Mouse (Mus musculus) embryonic facial prominence, embryonic 14.5 days (tissue): ENCODE results near the gene Vps37b. TPM values are rescaled to one million over a fixed set of nuclear protein-coding genes. Genes with fewer than 3 reads are reported as not detected.

ENCODE experiments used
- ATAC-seq: fragments of 200-750 bp; cut with Nextera tagmentation; 2 replicates; pipeline ENCODE4 v1.8.0; 2017; ENCODE audit warnings: low read depth, moderate number of reproducible peaks, moderate TSS enrichment
- DNase-seq: peaks from one replicate; pipeline ENCODE4 v3.0.0-alpha.2; 2015; ENCODE audit warnings: low spot score
- H3K27ac ChIP-seq: fragments of 300-500 bp; sonication (generic); replicated peaks from 2 replicates; pipeline ENCODE4 v1.5.1; 2014; ENCODE audit warnings: low read depth, mild to moderate bottlenecking, low read length, moderate library complexity
- H3K27me3 ChIP-seq: fragments of 300-500 bp; sonication (generic); replicated peaks from 2 replicates; pipeline ENCODE4 v1.6.1; 2014; ENCODE audit warnings: low read length; ENCODE audit not compliant: control insufficient read depth, insufficient read depth
- H3K36me3 ChIP-seq: fragments of 300-500 bp; sonication (generic); 2 replicates; pipeline ENCODE4 v1.6.1; 2014; ENCODE audit warnings: low read length, mixed read lengths; ENCODE audit not compliant: control insufficient read depth, insufficient read depth
- H3K4me1 ChIP-seq: fragments of 300-500 bp; sonication (generic); 2 replicates; pipeline ENCODE4 v1.6.1; 2014; ENCODE audit warnings: antibody characterized with exemption, low read length; ENCODE audit not compliant: control insufficient read depth, insufficient read depth
- H3K4me2 ChIP-seq: fragments of 300-500 bp; sonication (generic); 2 replicates; pipeline ENCODE4 v1.6.1; 2014; ENCODE audit warnings: low read depth, mild to moderate bottlenecking, low read length, moderate library complexity, mixed read lengths
- H3K4me3 ChIP-seq: fragments of 300-500 bp; sonication (generic); 2 replicates; pipeline ENCODE4 v1.5.1; 2014; ENCODE audit warnings: low read depth, mild to moderate bottlenecking, low read length
- H3K9ac ChIP-seq: fragments of 300-500 bp; sonication (generic); 2 replicates; pipeline ENCODE4 v1.6.1; 2014; ENCODE audit warnings: low read depth, mild to moderate bottlenecking, low read length, moderate library complexity, mixed read lengths
- H3K9me3 ChIP-seq: fragments of 300-500 bp; sonication (generic); 2 replicates; pipeline ENCODE4 v1.6.1; 2016; ENCODE audit warnings: low read length; ENCODE audit not compliant: control insufficient read depth
- WGBS: fragments of 180-500 bp; shearing (Covaris S2); extraction: QIAGEN DNeasy Blood & Tissue Kit; methylation state at CpG from one replicate; pipeline ENCODE4 v1.1.7; 2014; 5-methylcytosine and 5-hydroxymethylcytosine counted together
- polyA plus RNA-seq: library from polyadenylated mRNA; unstranded; fragments of >200 nt; fragmentation: Nextera tagmentation; extraction: Ambion mirVana; gene quantifications from 2 replicates; pipeline ENCODE4 v1.2.1, GENCODE M21; 2014

Vps37b gene
- polyA plus RNA-seq, 1 experiment from 2014 or later: 31.7 TPM

- Histone ChIP-seq H3K9ac (no peak overlapping the region), H3K4me3 (no peak overlapping the region), H3K36me3 (no peaks in the 10 kb centered on the region), H3K27ac (no peak overlapping the region), H3K27me3 (no peaks in the 10 kb centered on the region), H3K4me2 (no peak overlapping the region), H3K4me1 (no peaks in the 10 kb centered on the region), H3K9me3 (no peaks in the 10 kb centered on the region)
- no peak for ATAC-seq
- DNase-seq: no peak
- 78% methylated on average over 6 of the region's 6 CpGs for WGBS
Observed at GRCm38 (mm10) chr5:124039602-124040001, 7.5 kb upstream of the Vps37b start.

GRCm38 (mm10) chr5:124036836-124037235, 4.8 kb upstream of the Vps37b start:
- DNase-seq (no peak), ATAC-seq (no peak)
- Histone ChIP-seq H3K4me1 (no peaks in the 10 kb centered on the region), H3K4me2 (no peak overlapping the region), H3K9ac (no peak overlapping the region), H3K36me3 (no peaks in the 10 kb centered on the region), H3K9me3 (no peaks in the 10 kb centered on the region), H3K27me3 (no peaks in the 10 kb centered on the region), H3K4me3 (no peak overlapping the region), H3K27ac (no peak overlapping the region)
- WGBS: 34% methylated on average over 5 of the region's 5 CpGs

- H3K9me3 ChIP-seq: no peaks in the 10 kb centered on the region
- H3K9ac ChIP-seq: no peak overlapping the region
- no peak overlapping the region for H3K27ac ChIP-seq
- ATAC-seq: no peak
- no peak overlapping the region for H3K4me2 ChIP-seq
- no peak for DNase-seq
- no peaks in the 10 kb centered on the region for H3K36me3 ChIP-seq
- no peak overlapping the region for H3K4me3 ChIP-seq
- H3K27me3 ChIP-seq: no peaks in the 10 kb centered on the region
- H3K4me1 ChIP-seq: no peaks in the 10 kb centered on the region
- 23% methylated on average over 6 of the region's 6 CpGs for WGBS
Observed at GRCm38 (mm10) chr5:124036341-124036740, 4.3 kb upstream of the Vps37b start.

GRCm38 (mm10) chr5:124035806-124036205, 3.7 kb upstream of the Vps37b start:
- Histone ChIP-seq H3K4me3 (no peak overlapping the region), H3K4me2 (no peak overlapping the region), H3K9me3 (no peaks in the 10 kb centered on the region), H3K36me3 (no peaks in the 10 kb centered on the region), H3K27me3 (no peaks in the 10 kb centered on the region), H3K9ac (no peak overlapping the region), H3K4me1 (peaks cover 1% of the 10 kb centered on the region; the same call in 1 of the 2 replicates), H3K27ac (no peak overlapping the region)
- WGBS: 81% methylated on average over 7 of the region's 8 CpGs
- DNase-seq (no peak), ATAC-seq (no peak)

GRCm38 (mm10) chr5:124035406-124035805, 3.3 kb upstream of the Vps37b start:
- ATAC-seq (no peak), DNase-seq (peak; percentile 39)
- peaks cover 5% of the 10 kb centered on the region for H3K4me1 ChIP-seq
- no peak overlapping the region for H3K4me2 ChIP-seq
- no peak overlapping the region for H3K9ac ChIP-seq
- no peaks in the 10 kb centered on the region for H3K27me3 ChIP-seq
- H3K9me3 ChIP-seq: no peaks in the 10 kb centered on the region
- no peak overlapping the region for H3K27ac ChIP-seq
- no peaks in the 10 kb centered on the region for H3K36me3 ChIP-seq
- WGBS: 81% methylated on average over 9 of the region's 9 CpGs
- no peak overlapping the region for H3K4me3 ChIP-seq

GRCm38 (mm10) chr5:124034471-124034870, 2.4 kb upstream of the Vps37b start:
- no peak for ATAC-seq
- peaks cover 15% of the 10 kb centered on the region for H3K4me1 ChIP-seq

GRCm38 (mm10) chr5:124031068-124031955, 758 bp downstream of the Vps37b start:
- H3K4me2 ChIP-seq: peak overlapping the region; percentile 89
- WGBS: 2% methylated on average over 24 of the region's 26 CpGs
- H3K4me3 ChIP-seq: peak overlapping the region; percentile 94
- H3K4me1 ChIP-seq: peaks cover 19% of the 10 kb centered on the region
- peak overlapping the region; percentile 96 for H3K9ac ChIP-seq
- H3K36me3 ChIP-seq: peaks cover 12% of the 10 kb centered on the region; the same call in 1 of the 2 replicates
- ATAC-seq: peak; percentile 13; the same call in 1 of the 2 replicates
- no peak for DNase-seq
- no peaks in the 10 kb centered on the region for H3K27me3 ChIP-seq
- H3K9me3 ChIP-seq: no peaks in the 10 kb centered on the region
- H3K27ac ChIP-seq: peak overlapping the region; percentile 95

More at GRCm38 (mm10) chr5:124034471-124034870, 2.4 kb upstream of the Vps37b start:
- 61% methylated on average over 11 of the region's 11 CpGs for WGBS
- H3K4me3 ChIP-seq: no peak overlapping the region
- peak; percentile 20 for DNase-seq
- H3K27ac ChIP-seq: no peak overlapping the region
- H3K9me3 ChIP-seq: no peaks in the 10 kb centered on the region
- no peak overlapping the region for H3K4me2 ChIP-seq
- no peak overlapping the region for H3K9ac ChIP-seq
- no peaks in the 10 kb centered on the region for H3K36me3 ChIP-seq
- H3K27me3 ChIP-seq: no peaks in the 10 kb centered on the region

GRCm38 (mm10) chr5:124030386-124031067, 1.5 kb downstream of the Vps37b start:
- Histone ChIP-seq H3K4me3 (peak overlapping the region; percentile 94), H3K4me1 (peaks cover 19% of the 10 kb centered on the region), H3K36me3 (peaks cover 17% of the 10 kb centered on the region; the same call in 1 of the 2 replicates), H3K4me2 (peak overlapping the region; percentile 89), H3K9ac (peak overlapping the region; percentile 96), H3K9me3 (no peaks in the 10 kb centered on the region), H3K27me3 (no peaks in the 10 kb centered on the region), H3K27ac (peak overlapping the region; percentile 95)
- 29% methylated on average over 12 of the region's 12 CpGs for WGBS
- DNase-seq (peak; percentile 32), ATAC-seq (peak; percentile 11; the same call in 1 of the 2 replicates)
